Mouse (Mus musculus): ENCODE measurements around the gene Rpp21. TPM values are rescaled to one million over a fixed set of nuclear protein-coding genes. Genes with fewer than 3 reads are reported as not detected.

Rpp21 gene
- polyA plus RNA-seq, 1 experiment from 2014 or later: 146 TPM

DNA sequence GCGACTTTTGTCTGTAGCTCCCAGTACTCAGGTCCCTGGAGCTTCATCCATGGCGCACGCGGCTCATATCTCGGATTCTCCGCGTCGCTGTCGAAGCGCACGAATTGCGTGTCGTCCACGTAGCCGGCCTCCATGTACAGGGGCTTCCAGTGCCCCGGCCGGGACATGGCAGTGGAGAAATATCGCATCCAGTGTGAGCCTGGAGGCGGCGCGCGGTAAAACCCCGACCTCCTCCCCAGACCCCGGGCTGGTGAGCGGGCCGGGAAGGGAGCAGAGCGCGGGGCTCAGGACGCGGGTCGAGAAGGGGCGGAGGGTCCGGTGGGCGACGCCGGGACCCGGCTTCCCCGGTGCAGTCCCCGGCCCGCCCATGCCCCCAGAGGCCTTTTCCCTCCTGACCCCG, 52.0 kb downstream of the Rpp21 start:
- under 1% methylated on average over 40 of the region's 41 CpGs for WGBS
- ATAC-seq (peak; percentile 38), DNase-seq (ENCODE audit: low spot score) (no peak)
- peak overlapping the region; percentile 85 for H3K4me2 ChIP-seq (replicated peaks; ENCODE audit: low read depth, low read length)
- peak overlapping the region; percentile 2; the same call in 1 of the 2 replicates for H3K9ac ChIP-seq (replicated peaks; ENCODE audit: low read depth)
- peak overlapping the region; percentile 47 for H3K4me3 ChIP-seq (ENCODE audit: low read depth, low read length)
- H3K27ac ChIP-seq (ENCODE audit: low read length): no peak overlapping the region
- peaks cover 4% of the 10 kb centered on the region; the same call in 1 of the 2 replicates for H3K4me1 ChIP-seq (ENCODE audit: insufficient read depth, low read depth, low read length)
- no peaks in the 10 kb centered on the region for H3K36me3 ChIP-seq (ENCODE audit: insufficient read depth, low read length)
- H3K9me3 ChIP-seq (ENCODE audit: low read length): no peaks in the 10 kb centered on the region
- no peak for TF ChIP-seq CTCF (IDR thresholded peaks at IDR 0.05)
- no peak for TF ChIP-seq EP300 (IDR thresholded peaks at IDR 0.05)
- 0 out of 2 replicates have a peak, but pooled peaks cover 7% of the 10 kb centered on the region for H3K27me3 ChIP-seq (replicated peaks; ENCODE audit: insufficient read depth, low read length)

Other genes with a start within 250 kb of the Rpp21 start
- gene H2-T24, start 237.5 kb downstream of the Rpp21 start, polyA plus RNA-seq (2015; fragmentation: Nextera tagmentation; extraction: Ambion mirVana): 2.7 and 3.7 TPM in 2 replicates
- 50.4 and 53.1 TPM in 2 replicates for gene H2-T23, start 225.2 kb downstream of the Rpp21 start, polyA plus RNA-seq (2015; fragmentation: Nextera tagmentation; extraction: Ambion mirVana)
- gene H2-T22, start 215.3 kb downstream of the Rpp21 start, polyA plus RNA-seq (2015; fragmentation: Nextera tagmentation; extraction: Ambion mirVana): 23.9 and 24.4 TPM in 2 replicates
- gene Gm6034, start 215.1 kb downstream of the Rpp21 start, polyA plus RNA-seq (2015; fragmentation: Nextera tagmentation; extraction: Ambion mirVana): not detected in 2 replicates
- gene Gm11127, start 199.7 kb downstream of the Rpp21 start, polyA plus RNA-seq (2015; fragmentation: Nextera tagmentation; extraction: Ambion mirVana): not detected in 2 replicates
- gene Gm19684, start 136.4 kb downstream of the Rpp21 start, polyA plus RNA-seq (2015; fragmentation: Nextera tagmentation; extraction: Ambion mirVana): not detected in 2 replicates
- not detected in 2 replicates for gene Gm7030, start 128.6 kb downstream of the Rpp21 start, polyA plus RNA-seq (2015; fragmentation: Nextera tagmentation; extraction: Ambion mirVana)
- gene Gm8909, start 89.5 kb downstream of the Rpp21 start, polyA plus RNA-seq (2015; fragmentation: Nextera tagmentation; extraction: Ambion mirVana): 6.7 and 9.6 TPM in 2 replicates
- 0.12 TPM in 2 replicates for gene H2-T3, start 67.8 kb downstream of the Rpp21 start, polyA plus RNA-seq (2015; fragmentation: Nextera tagmentation; extraction: Ambion mirVana)
- gene Trim39, start 14.2 kb upstream of the Rpp21 start, polyA plus RNA-seq (2015; fragmentation: Nextera tagmentation; extraction: Ambion mirVana): 9.2 and 10.4 TPM in 2 replicates
- gene H2-M10.2, start 28.4 kb upstream of the Rpp21 start, polyA plus RNA-seq (2015; fragmentation: Nextera tagmentation; extraction: Ambion mirVana): not detected in 2 replicates
- not detected in 2 replicates for gene H2-M10.1, start 68.1 kb upstream of the Rpp21 start, polyA plus RNA-seq (2015; fragmentation: Nextera tagmentation; extraction: Ambion mirVana)
- gene H2-M10.3, start 110.3 kb upstream of the Rpp21 start, polyA plus RNA-seq (2015; fragmentation: Nextera tagmentation; extraction: Ambion mirVana): not detected in 2 replicates
- gene H2-M10.4, start 204.3 kb upstream of the Rpp21 start, polyA plus RNA-seq (2015; fragmentation: Nextera tagmentation; extraction: Ambion mirVana): not detected in 2 replicates